Mouse (Mus musculus): ENCODE results near the gene Ssbp2. TPM values are rescaled to one million over a fixed set of nuclear protein-coding genes. Genes with fewer than 3 reads are reported as not detected.

Ssbp2 gene
- polyA plus RNA-seq, 1 experiment from 2014 or later = 96.0 TPM

- Histone ChIP-seq H3K9me3 (replicated peaks; ENCODE audit: control insufficient read depth, low read length) (no peaks in the 10 kb centered on the region), H3K4me2 (no peak overlapping the region), H3K9ac (ENCODE audit: low read depth, low read length) (no peak overlapping the region), H3K4me3 (ENCODE audit: low read depth, low read length) (no peak overlapping the region), H3K27ac (ENCODE audit: low read depth, low read length) (no peak overlapping the region), H3K27me3 (ENCODE audit: control insufficient read depth, insufficient read depth, low read length) (no peaks in the 10 kb centered on the region), H3K36me3 (ENCODE audit: control insufficient read depth, insufficient read depth, low read length) (peaks cover 2% of the 10 kb centered on the region; the same call in 1 of the 2 replicates), H3K4me1 (ENCODE audit: control insufficient read depth, insufficient read depth, low read length) (no peaks in the 10 kb centered on the region)
- 46% methylated on average over 3 of the region's 3 CpGs for WGBS (ENCODE audit: insufficient replicate concordance)
- no peak for ATAC-seq (replicated peaks; ENCODE audit: insufficient number of reproducible peaks, low FRiP score, low TSS enrichment)
Observed at GRCm38 (mm10) chr13:91497055-91497454, 37.0 kb downstream of the Ssbp2 start.

GRCm38 (mm10) chr13:91501735-91502134 is 41.7 kb downstream of the Ssbp2 start:
- Histone ChIP-seq H3K27me3 (ENCODE audit: control insufficient read depth, insufficient read depth, low read length) (no peaks in the 10 kb centered on the region), H3K4me2 (no peak overlapping the region), H3K27ac (ENCODE audit: low read depth, low read length) (no peak overlapping the region), H3K4me1 (ENCODE audit: control insufficient read depth, insufficient read depth, low read length) (no peaks in the 10 kb centered on the region; the same call in 1 of the 2 replicates), H3K4me3 (ENCODE audit: low read depth, low read length) (no peak overlapping the region), H3K9me3 (replicated peaks; ENCODE audit: control insufficient read depth, low read length) (no peaks in the 10 kb centered on the region), H3K9ac (ENCODE audit: low read depth, low read length) (no peak overlapping the region), H3K36me3 (ENCODE audit: control insufficient read depth, insufficient read depth, low read length) (peaks cover 2% of the 10 kb centered on the region; the same call in 1 of the 2 replicates)
- no peak for ATAC-seq (replicated peaks; ENCODE audit: insufficient number of reproducible peaks, low FRiP score, low TSS enrichment)
- WGBS (ENCODE audit: insufficient replicate concordance) = 93% methylated on average over 3 of the region's 3 CpGs

- Histone ChIP-seq H3K9me3 (replicated peaks; ENCODE audit: control insufficient read depth, low read length) (no peaks in the 10 kb centered on the region), H3K4me3 (ENCODE audit: low read depth, low read length) (no peak overlapping the region), H3K4me2 (no peak overlapping the region), H3K27me3 (ENCODE audit: control insufficient read depth, insufficient read depth, low read length) (no peaks in the 10 kb centered on the region), H3K36me3 (ENCODE audit: control insufficient read depth, insufficient read depth, low read length) (peaks cover 2% of the 10 kb centered on the region; the same call in 1 of the 2 replicates), H3K27ac (ENCODE audit: low read depth, low read length) (no peak overlapping the region), H3K9ac (ENCODE audit: low read depth, low read length) (no peak overlapping the region), H3K4me1 (ENCODE audit: control insufficient read depth, insufficient read depth, low read length) (no peaks in the 10 kb centered on the region; the same call in 1 of the 2 replicates)
- 75% methylated on average over 12 of the region's 12 CpGs for WGBS (ENCODE audit: insufficient replicate concordance)
- ATAC-seq (replicated peaks; ENCODE audit: insufficient number of reproducible peaks, low FRiP score, low TSS enrichment) = no peak
Observed at GRCm38 (mm10) chr13:91502642-91503373, 42.7 kb downstream of the Ssbp2 start.

GRCm38 (mm10) chr13:91508991-91509390 is 48.9 kb downstream of the Ssbp2 start:
- 72% methylated on average over 1 of the region's 1 CpGs for WGBS (ENCODE audit: insufficient replicate concordance)
- no peaks in the 10 kb centered on the region for H3K36me3 ChIP-seq (ENCODE audit: control insufficient read depth, insufficient read depth, low read length)
- H3K4me1 ChIP-seq (ENCODE audit: control insufficient read depth, insufficient read depth, low read length) = peaks cover 8% of the 10 kb centered on the region
- H3K4me2 ChIP-seq = no peak overlapping the region
- peak overlapping the region; percentile 22; the same call in 1 of the 2 replicates for H3K27ac ChIP-seq (ENCODE audit: low read depth, low read length)
- no peaks in the 10 kb centered on the region for H3K9me3 ChIP-seq (replicated peaks; ENCODE audit: control insufficient read depth, low read length)
- no peaks in the 10 kb centered on the region for H3K27me3 ChIP-seq (ENCODE audit: control insufficient read depth, insufficient read depth, low read length)
- no peak for ATAC-seq (replicated peaks; ENCODE audit: insufficient number of reproducible peaks, low FRiP score, low TSS enrichment)
- no peak overlapping the region for H3K9ac ChIP-seq (ENCODE audit: low read depth, low read length)
- H3K4me3 ChIP-seq (ENCODE audit: low read depth, low read length) = no peak overlapping the region

GRCm38 (mm10) chr13:91509467-91509866 is 49.4 kb downstream of the Ssbp2 start:
- H3K9ac ChIP-seq (ENCODE audit: low read depth, low read length) = no peak overlapping the region
- WGBS (ENCODE audit: insufficient replicate concordance) = 11% methylated on average over 2 of the region's 2 CpGs
- no peak for ATAC-seq (replicated peaks; ENCODE audit: insufficient number of reproducible peaks, low FRiP score, low TSS enrichment)
- peak overlapping the region; percentile 22; the same call in 1 of the 2 replicates for H3K27ac ChIP-seq (ENCODE audit: low read depth, low read length)
- no peaks in the 10 kb centered on the region for H3K36me3 ChIP-seq (ENCODE audit: control insufficient read depth, insufficient read depth, low read length)
- H3K9me3 ChIP-seq (replicated peaks; ENCODE audit: control insufficient read depth, low read length) = no peaks in the 10 kb centered on the region
- H3K4me3 ChIP-seq (ENCODE audit: low read depth, low read length) = no peak overlapping the region
- H3K27me3 ChIP-seq (ENCODE audit: control insufficient read depth, insufficient read depth, low read length) = no peaks in the 10 kb centered on the region
- H3K4me1 ChIP-seq (ENCODE audit: control insufficient read depth, insufficient read depth, low read length) = peaks cover 8% of the 10 kb centered on the region
- no peak overlapping the region for H3K4me2 ChIP-seq

GRCm38 (mm10) chr13:91514979-91515378 is 54.9 kb downstream of the Ssbp2 start:
- Histone ChIP-seq H3K4me2 (no peak overlapping the region), H3K9ac (ENCODE audit: low read depth, low read length) (no peak overlapping the region), H3K27me3 (ENCODE audit: control insufficient read depth, insufficient read depth, low read length) (no peaks in the 10 kb centered on the region), H3K4me3 (ENCODE audit: low read depth, low read length) (no peak overlapping the region), H3K4me1 (ENCODE audit: control insufficient read depth, insufficient read depth, low read length) (peaks cover 7% of the 10 kb centered on the region), H3K9me3 (replicated peaks; ENCODE audit: control insufficient read depth, low read length) (no peaks in the 10 kb centered on the region), H3K27ac (ENCODE audit: low read depth, low read length) (no peak overlapping the region), H3K36me3 (ENCODE audit: control insufficient read depth, insufficient read depth, low read length) (no peaks in the 10 kb centered on the region)
- 88% methylated on average over 4 of the region's 4 CpGs for WGBS (ENCODE audit: insufficient replicate concordance)
- no peak for ATAC-seq (replicated peaks; ENCODE audit: insufficient number of reproducible peaks, low FRiP score, low TSS enrichment)

- no peaks in the 10 kb centered on the region for H3K36me3 ChIP-seq (ENCODE audit: control insufficient read depth, insufficient read depth, low read length)
- H3K27ac ChIP-seq (ENCODE audit: low read depth, low read length) = no peak overlapping the region; the same call in 1 of the 2 replicates
- H3K4me3 ChIP-seq (ENCODE audit: low read depth, low read length) = no peak overlapping the region
- WGBS (ENCODE audit: insufficient replicate concordance) = 22% methylated on average over 4 of the region's 4 CpGs
- peaks cover 12% of the 10 kb centered on the region for H3K4me1 ChIP-seq (ENCODE audit: control insufficient read depth, insufficient read depth, low read length)
- H3K4me2 ChIP-seq = no peak overlapping the region
- H3K9me3 ChIP-seq (replicated peaks; ENCODE audit: control insufficient read depth, low read length) = no peaks in the 10 kb centered on the region
- no peak overlapping the region for H3K9ac ChIP-seq (ENCODE audit: low read depth, low read length)
- no peaks in the 10 kb centered on the region for H3K27me3 ChIP-seq (ENCODE audit: control insufficient read depth, insufficient read depth, low read length)
- ATAC-seq (replicated peaks; ENCODE audit: insufficient number of reproducible peaks, low FRiP score, low TSS enrichment) = no peak
Observed at GRCm38 (mm10) chr13:91520073-91520750, 60.1 kb downstream of the Ssbp2 start.

GRCm38 (mm10) chr13:91520968-91521367 is 60.9 kb downstream of the Ssbp2 start:
- no peak for ATAC-seq (replicated peaks; ENCODE audit: insufficient number of reproducible peaks, low FRiP score, low TSS enrichment)
- H3K9ac ChIP-seq (ENCODE audit: low read depth, low read length) = no peak overlapping the region
- H3K4me1 ChIP-seq (ENCODE audit: control insufficient read depth, insufficient read depth, low read length) = peaks cover 12% of the 10 kb centered on the region
- no peaks in the 10 kb centered on the region for H3K27me3 ChIP-seq (ENCODE audit: control insufficient read depth, insufficient read depth, low read length)
- H3K9me3 ChIP-seq (replicated peaks; ENCODE audit: control insufficient read depth, low read length) = no peaks in the 10 kb centered on the region
- WGBS (ENCODE audit: insufficient replicate concordance) = 100% methylated on average over 1 of the region's 1 CpGs
- H3K4me3 ChIP-seq (ENCODE audit: low read depth, low read length) = no peak overlapping the region
- no peak overlapping the region for H3K27ac ChIP-seq (ENCODE audit: low read depth, low read length)
- no peaks in the 10 kb centered on the region for H3K36me3 ChIP-seq (ENCODE audit: control insufficient read depth, insufficient read depth, low read length)
- H3K4me2 ChIP-seq = no peak overlapping the region

All from heart, embryonic 11.5 days (tissue).